Mouse (Mus musculus) MEL (cell line): ENCODE results near the gene Aspscr1.

Experiments
- CTCF ChIP-seq, 3 experiments: IDR thresholded peaks in 2 of 3; conservative IDR thresholded peaks in 1 of 3; 2 replicates each; pipeline ENCODE4 v1.5.1; 2011 to 2012; ENCODE audit warnings: low read length in 3 of 3, low read depth in 2 of 3, mild to moderate bottlenecking in 2 of 3, improper control_type of control experiment in 1 of 3, inconsistent platforms in 1 of 3, mixed read lengths in 1 of 3, moderate library complexity in 1 of 3; ENCODE audit not compliant: control insufficient read depth in 1 of 3, insufficient read depth in 1 of 3, poor library complexity in 1 of 3, severe bottlenecking in 1 of 3
- ETS1 ChIP-seq: IDR thresholded peaks from 2 replicates; pipeline ENCODE4 v1.6.1; 2012; ENCODE audit warnings: low read depth, mild to moderate bottlenecking, inconsistent platforms, low read length, improper control_type of control experiment, moderate library complexity
- GATA1 ChIP-seq: IDR thresholded peaks from 2 replicates; pipeline ENCODE4 v1.6.1; 2011; ENCODE audit warnings: low read depth, low read length, improper control_type of control experiment
- HCFC1 ChIP-seq: IDR thresholded peaks from 2 replicates; pipeline ENCODE4 v1.6.1; 2012; ENCODE audit warnings: low read depth, mild to moderate bottlenecking, inconsistent platforms, low read length, improper control_type of control experiment, moderate library complexity
- MEF2A ChIP-seq: IDR thresholded peaks from 2 replicates; pipeline ENCODE4 v1.6.1; 2014; ENCODE audit warnings: low read depth, mild to moderate bottlenecking, inconsistent platforms, low read length, improper control_type of control experiment; ENCODE audit not compliant: poor library complexity, insufficient replicate concordance, severe bottlenecking; ENCODE audit errors: extremely low read depth
- MYC ChIP-seq: IDR thresholded peaks from 2 replicates; pipeline ENCODE4 v1.6.1; 2011; ENCODE audit warnings: low read depth, mild to moderate bottlenecking, low read length, improper control_type of control experiment, moderate library complexity
- NELFE ChIP-seq: IDR thresholded peaks from 2 replicates; pipeline ENCODE4 v1.6.1; 2011; ENCODE audit warnings: low read depth, low read length, improper control_type of control experiment
- SMC3 ChIP-seq: IDR thresholded peaks from 2 replicates; pipeline ENCODE4 v1.6.1; 2011; ENCODE audit warnings: low read depth, low read length, improper control_type of control experiment
- USF1 ChIP-seq: IDR thresholded peaks from 2 replicates; pipeline ENCODE4 v1.6.1; 2014; ENCODE audit warnings: low read depth, mild to moderate bottlenecking, inconsistent platforms, low read length, improper control_type of control experiment, moderate library complexity
- USF2 ChIP-seq, 2 experiments: IDR thresholded peaks; 2 replicates each; pipeline ENCODE4 v1.6.1; 2011 to 2012; ENCODE audit warnings: improper control_type of control experiment in 2 of 2, low read length in 2 of 2, borderline replicate concordance in 1 of 2, inconsistent platforms in 1 of 2, low read depth in 1 of 2, mild to moderate bottlenecking in 1 of 2; ENCODE audit not compliant: insufficient read depth in 1 of 2

DNA sequence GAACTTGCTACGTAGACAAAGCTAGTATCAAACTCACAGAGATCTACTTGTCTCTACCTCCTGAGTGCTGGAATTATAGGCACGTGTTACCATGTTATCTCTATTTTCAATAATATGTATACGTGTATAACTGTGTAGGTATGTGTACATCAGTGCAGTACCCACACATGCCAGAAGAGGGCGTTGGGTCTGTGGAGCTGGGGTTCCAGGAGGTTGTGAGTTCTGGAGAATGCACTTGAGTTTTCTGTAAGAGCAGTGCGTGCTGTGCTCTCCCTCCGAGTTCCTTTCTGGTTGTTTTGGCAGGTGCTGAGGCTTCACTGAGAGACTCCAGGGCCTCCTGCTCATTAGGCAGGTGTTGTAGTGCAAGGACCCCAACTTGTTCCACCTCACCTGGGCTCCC, 23.8 kb downstream of the Aspscr1 start:
- TF ChIP-seq USF2 (IDR thresholded peaks at IDR 0.05; ENCODE audit: borderline replicate concordance in 1 of 2, insufficient read depth in 1 of 2, low read depth in 1 of 2, low read length in 2 of 2) = no peak
- 0 out of 2 replicates have a peak, but pooled peaks have one; percentile 18 for TF ChIP-seq SMC3
- peak; percentile 50 to 67 (median 52) for TF ChIP-seq CTCF (IDR thresholded peaks at IDR 0.05 in 2 of 3, conservative IDR thresholded peaks at IDR 0.05 in 1 of 3; ENCODE audit: control insufficient read depth in 1 of 3, insufficient read depth in 1 of 3, low read depth in 2 of 3, low read length in 3 of 3, poor library complexity in 1 of 3, severe bottlenecking in 1 of 3)
- TF ChIP-seq GATA1 = no peak
- no peak for TF ChIP-seq ETS1
- no peak for TF ChIP-seq MEF2A
- no peak for TF ChIP-seq NELFE
- no peak for TF ChIP-seq USF1
- TF ChIP-seq MYC = no peak
- no peak for TF ChIP-seq HCFC1
